Mouse (Mus musculus): ENCODE measurements around the gene Polr2e.

DNA sequence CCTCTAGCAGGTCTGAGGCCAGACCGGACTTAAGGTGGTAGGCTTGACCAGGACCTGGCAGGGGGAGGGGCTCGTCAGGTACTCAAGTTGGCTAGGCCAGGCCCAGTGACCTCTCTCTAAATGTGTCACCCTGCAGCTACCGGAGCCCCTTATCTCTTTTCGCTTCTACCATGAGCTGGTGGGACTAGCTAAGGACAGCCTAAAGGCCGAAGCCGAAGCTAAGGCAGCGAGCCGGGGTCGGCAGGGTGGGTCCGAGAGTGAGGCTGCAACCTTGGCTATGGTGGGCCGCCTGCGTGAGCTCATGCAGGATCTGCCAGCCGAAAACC lies 11.1 kb downstream of the Polr2e start:
- TF ChIP-seq CTCF (IDR thresholded peaks at IDR 0.05; ENCODE audit: low read depth) (no peak), EP300 (IDR thresholded peaks at IDR 0.05; ENCODE audit: low read depth) (no peak)

Measured in heart, postnatal 0 days (tissue).